Mouse (Mus musculus) B cell, adult 67 days (primary cell): ENCODE measurements around the gene Cct8l1. TPM values are rescaled to one million over a fixed set of nuclear protein-coding genes. Genes with fewer than 3 reads are reported as not detected.

Experiments used
- total RNA-seq, 2 experiments: library from RNA; stranded (reverse); gene quantifications; 4 replicates each; pipeline ENCODE4 v1.2.4; 2023

The Cct8l1 gene
- not detected for total RNA-seq

DNA sequence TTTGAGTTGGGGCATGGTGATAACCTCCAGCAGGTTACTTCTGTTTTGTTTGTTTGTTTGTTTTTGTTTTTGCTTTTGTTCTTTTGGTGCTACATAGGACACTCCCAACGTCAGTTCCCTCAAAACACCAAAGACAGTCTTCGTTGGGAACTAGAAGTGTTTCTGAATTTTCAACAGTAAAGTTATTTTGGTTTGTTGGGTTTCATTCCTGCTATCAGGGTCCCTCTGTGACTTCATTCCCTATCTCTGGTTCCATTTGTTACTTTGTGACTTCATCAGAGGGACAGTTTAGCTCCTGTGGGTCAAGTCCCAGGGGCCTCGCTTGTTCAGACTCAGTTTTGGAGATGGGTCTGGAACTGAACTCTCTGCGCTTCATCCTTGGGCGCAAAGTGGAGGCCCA, at the start of gene Cct8l1:
Gene Cct8l1, plus strand, starts transcription at position 301 of the 400 bp plus-strand sequence.

DNA sequence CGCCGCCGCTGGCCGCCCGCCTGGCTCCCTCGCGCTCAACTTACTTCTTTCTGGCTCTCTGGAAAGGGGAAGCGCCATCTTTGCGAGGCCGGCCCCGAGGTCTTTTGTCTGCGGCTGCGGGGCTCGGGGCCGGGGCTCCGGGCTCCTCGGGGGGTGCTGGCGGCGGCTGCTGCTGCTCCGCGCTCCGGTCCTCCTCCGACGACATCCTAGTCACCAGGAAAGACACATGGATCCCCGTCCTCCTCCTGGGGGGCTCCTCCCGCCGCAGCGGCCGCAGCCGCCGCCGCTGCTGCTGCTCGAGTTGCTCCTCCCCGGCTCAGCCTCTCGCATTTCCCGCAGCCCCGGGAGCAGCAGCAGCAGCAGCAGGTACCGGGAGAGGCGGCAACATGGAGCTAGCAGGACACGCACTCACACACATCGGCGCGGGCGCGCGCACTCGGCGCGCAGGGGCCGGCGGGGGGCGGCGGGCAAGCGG, 17.5 kb upstream of the Cct8l1 start, which contains the start of gene Kmt2c:
Gene Kmt2c, minus strand, starts transcription at position 438 of the 475 bp plus-strand sequence.

Other genes with a start within 250 kb of the Cct8l1 start
- 100 to 1,000 TPM; 160 to 170 TPM for gene Kmt2c, start 17.3 kb upstream of the Cct8l1 start, total RNA-seq
- gene Xrcc2, start 189.8 kb downstream of the Cct8l1 start, total RNA-seq, result 10 to 100 TPM in 1 of 2 experiments, 1 to 10 TPM in 1; 8.6 to 11.7 TPM
- gene Actr3b, start 243.9 kb downstream of the Cct8l1 start, total RNA-seq, result 1 to 10 TPM; 8.7 to 9.4 TPM